Mouse (Mus musculus) heart, embryonic 16.5 days (tissue): ENCODE data around the gene Rexo4. TPM values are rescaled to one million over a fixed set of nuclear protein-coding genes. Genes with fewer than 3 reads are reported as not detected.

Source experiments
- ATAC-seq: fragments of 200-750 bp; cut with Nextera tagmentation; replicated peaks from 2 replicates; pipeline ENCODE4 v1.8.0; 2017; ENCODE audit warnings: moderate number of reproducible peaks; ENCODE audit not compliant: insufficient read depth, low FRiP score; ENCODE audit errors: extremely low read depth
- H3K27ac ChIP-seq: fragments of 300-500 bp; sonication (generic); 2 replicates; pipeline ENCODE4 v1.5.1; 2014; ENCODE audit warnings: mild to moderate bottlenecking, low read length, control low read depth, moderate library complexity
- H3K27me3 ChIP-seq: fragments of 300-500 bp; sonication (generic); 2 replicates; pipeline ENCODE4 v1.6.1; 2014; ENCODE audit warnings: low read length, mixed read lengths; ENCODE audit not compliant: control insufficient read depth, insufficient read depth
- H3K36me3 ChIP-seq: fragments of 300-500 bp; sonication (generic); 2 replicates; pipeline ENCODE4 v1.6.1; 2014; ENCODE audit not compliant: control insufficient read depth, insufficient read depth
- H3K4me1 ChIP-seq: fragments of 300-500 bp; sonication (generic); 2 replicates; pipeline ENCODE4 v1.6.1; 2014; ENCODE audit warnings: low read length, mixed read lengths; ENCODE audit not compliant: control insufficient read depth, insufficient read depth
- H3K4me2 ChIP-seq: fragments of 300-500 bp; sonication (generic); 2 replicates; pipeline ENCODE4 v1.6.1; 2014; ENCODE audit warnings: low read depth, mild to moderate bottlenecking, control low read depth, low read length
- H3K4me3 ChIP-seq: fragments of 300-500 bp; sonication (generic); 2 replicates; pipeline ENCODE4 v1.5.1; 2014; ENCODE audit warnings: mild to moderate bottlenecking, control low read depth, low read length
- H3K9ac ChIP-seq: fragments of 300-500 bp; sonication (generic); 2 replicates; pipeline ENCODE4 v1.6.1; 2014; ENCODE audit warnings: low read length, control low read depth
- H3K9me3 ChIP-seq: fragments of 300-500 bp; sonication (generic); replicated peaks from 2 replicates; pipeline ENCODE4 v1.6.1; 2016; ENCODE audit warnings: low read length; ENCODE audit not compliant: control insufficient read depth
- WGBS: fragments of 180-500 bp; shearing (Covaris S2); extraction: QIAGEN DNeasy Blood & Tissue Kit; methylation state at CpG from one replicate; pipeline ENCODE4 v1.1.7; 2014; 5-methylcytosine and 5-hydroxymethylcytosine counted together
- polyA plus RNA-seq: library from polyadenylated mRNA; unstranded; fragments of >200 nt; fragmentation: Nextera tagmentation; extraction: Ambion mirVana; gene quantifications from 2 replicates; pipeline ENCODE4 v1.2.1, GENCODE M21; 2015

The Rexo4 gene
- polyA plus RNA-seq, 1 experiment from 2014 or later = 31.3 TPM

DNA sequence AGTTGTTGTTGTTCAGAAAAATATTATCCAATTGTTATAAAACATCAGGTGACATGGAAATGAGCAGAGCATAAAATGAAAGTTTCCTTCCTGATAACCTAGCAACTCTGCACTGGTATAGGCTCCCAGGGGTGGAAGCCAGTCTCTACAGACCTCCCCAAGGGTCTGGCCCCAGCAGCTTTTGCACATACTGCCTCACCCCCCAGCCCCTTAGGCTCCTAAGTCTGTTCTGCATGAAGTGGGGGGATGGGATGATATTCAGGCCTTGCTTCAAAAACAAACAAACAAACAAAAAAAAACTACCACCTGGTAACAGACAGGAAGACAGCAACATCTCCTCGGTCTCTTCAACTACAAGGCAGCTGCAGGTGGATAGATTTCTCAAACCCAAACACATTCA is 16.2 kb upstream of the Rexo4 start:
- 59% methylated on average over 1 of the region's 1 CpGs for WGBS
- ATAC-seq = no peak
- Histone ChIP-seq H3K9ac (no peak overlapping the region), H3K4me2 (no peak overlapping the region), H3K27me3 (0 out of 2 replicates have a peak, but pooled peaks cover 2% of the 10 kb centered on the region), H3K9me3 (no peaks in the 10 kb centered on the region), H3K4me1 (no peaks in the 10 kb centered on the region), H3K4me3 (no peak overlapping the region), H3K36me3 (no peaks in the 10 kb centered on the region), H3K27ac (no peak overlapping the region)

DNA sequence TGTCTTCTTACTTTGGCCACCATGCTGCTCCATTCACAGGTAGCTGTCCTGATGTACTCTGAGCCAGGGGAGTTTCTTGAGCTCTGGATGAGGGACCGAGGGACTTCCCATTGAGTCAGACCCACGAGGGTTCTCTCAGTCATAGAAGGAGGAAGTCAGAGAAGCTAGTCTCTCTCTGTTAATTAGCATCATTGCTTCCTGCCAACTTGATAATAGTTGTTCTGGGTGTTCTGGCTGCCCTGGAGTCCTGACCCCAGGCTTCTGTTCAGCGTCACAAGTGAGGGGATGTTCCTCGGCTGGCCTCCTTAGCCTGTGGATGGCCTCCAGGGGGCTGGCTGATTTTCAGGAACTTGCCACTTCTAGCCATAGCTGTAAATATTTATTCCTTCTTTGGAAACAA is 9.8 kb upstream of the Rexo4 start:
- no peaks in the 10 kb centered on the region for H3K4me1 ChIP-seq
- H3K9me3 ChIP-seq = no peaks in the 10 kb centered on the region
- no peak overlapping the region for H3K4me2 ChIP-seq
- no peak overlapping the region for H3K9ac ChIP-seq
- no peak; the same call in 1 of the 2 replicates for ATAC-seq
- no peaks in the 10 kb centered on the region for H3K27me3 ChIP-seq
- WGBS = 33% methylated on average over 4 of the region's 4 CpGs
- no peak overlapping the region for H3K27ac ChIP-seq
- no peak overlapping the region for H3K4me3 ChIP-seq
- no peaks in the 10 kb centered on the region for H3K36me3 ChIP-seq

DNA sequence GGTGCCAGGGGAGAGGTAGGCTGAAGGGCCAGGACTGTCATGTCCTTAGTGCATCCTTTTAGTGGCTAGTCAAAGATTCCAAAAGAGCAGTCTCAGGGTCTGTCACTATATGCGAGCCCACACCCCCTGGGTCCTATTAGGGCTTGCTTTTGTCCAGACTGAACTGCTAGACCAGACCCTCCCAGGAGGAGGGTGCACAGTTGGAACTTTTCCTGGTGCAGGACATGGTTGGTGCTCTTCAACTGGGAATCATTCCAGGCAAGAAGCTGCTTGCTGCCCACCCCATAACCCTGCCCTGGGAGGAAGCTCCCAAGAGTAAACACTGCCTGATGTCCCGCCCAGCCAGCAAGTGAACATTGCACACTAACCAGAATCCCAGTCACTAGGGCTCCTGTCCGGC is 8.9 kb upstream of the Rexo4 start, which contains the start of gene Adamts13:
Gene Adamts13, plus strand, starts transcription at position 301 of the 400 bp plus-strand sequence.
- ATAC-seq = no peak
- no peaks in the 10 kb centered on the region for H3K4me1 ChIP-seq
- 68% methylated on average over 3 of the region's 3 CpGs for WGBS
- H3K36me3 ChIP-seq = no peaks in the 10 kb centered on the region
- H3K27ac ChIP-seq = no peak within 1 kb of the TSS
- no peak within 1 kb of the TSS for H3K4me3 ChIP-seq
- H3K4me2 ChIP-seq = no peak within 1 kb of the TSS
- H3K27me3 ChIP-seq = no peaks in the 10 kb centered on the region
- H3K9me3 ChIP-seq = no peaks in the 10 kb centered on the region
- H3K9ac ChIP-seq = no peak within 1 kb of the TSS

DNA sequence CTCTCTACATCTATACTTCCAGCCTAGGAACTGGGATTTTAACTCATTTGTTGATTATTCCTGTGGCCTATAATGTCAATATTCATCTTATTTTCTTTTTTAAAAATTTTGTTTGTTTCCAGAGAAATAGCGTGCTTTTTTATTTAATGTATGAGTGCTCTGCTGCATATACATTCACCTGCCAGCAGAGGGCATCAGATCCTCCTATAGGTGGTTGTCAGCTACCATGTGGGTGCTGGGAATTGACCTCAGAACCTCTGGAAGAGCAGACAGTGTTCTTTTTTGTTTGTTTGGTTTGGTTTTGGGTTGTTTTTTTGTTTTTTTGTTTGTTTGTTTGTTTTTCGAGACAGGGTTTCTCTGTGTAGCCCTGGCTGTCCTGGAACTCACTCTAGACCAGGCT is 3.1 kb upstream of the Rexo4 start:
- H3K27me3 ChIP-seq = no peaks in the 10 kb centered on the region
- H3K9me3 ChIP-seq = no peaks in the 10 kb centered on the region
- H3K4me2 ChIP-seq = no peak overlapping the region
- WGBS = 73% methylated on average over 2 of the region's 2 CpGs
- H3K36me3 ChIP-seq = no peaks in the 10 kb centered on the region
- peaks cover 12% of the 10 kb centered on the region for H3K4me1 ChIP-seq
- no peak overlapping the region for H3K27ac ChIP-seq
- ATAC-seq = no peak
- H3K4me3 ChIP-seq = no peak overlapping the region
- no peak overlapping the region for H3K9ac ChIP-seq

DNA sequence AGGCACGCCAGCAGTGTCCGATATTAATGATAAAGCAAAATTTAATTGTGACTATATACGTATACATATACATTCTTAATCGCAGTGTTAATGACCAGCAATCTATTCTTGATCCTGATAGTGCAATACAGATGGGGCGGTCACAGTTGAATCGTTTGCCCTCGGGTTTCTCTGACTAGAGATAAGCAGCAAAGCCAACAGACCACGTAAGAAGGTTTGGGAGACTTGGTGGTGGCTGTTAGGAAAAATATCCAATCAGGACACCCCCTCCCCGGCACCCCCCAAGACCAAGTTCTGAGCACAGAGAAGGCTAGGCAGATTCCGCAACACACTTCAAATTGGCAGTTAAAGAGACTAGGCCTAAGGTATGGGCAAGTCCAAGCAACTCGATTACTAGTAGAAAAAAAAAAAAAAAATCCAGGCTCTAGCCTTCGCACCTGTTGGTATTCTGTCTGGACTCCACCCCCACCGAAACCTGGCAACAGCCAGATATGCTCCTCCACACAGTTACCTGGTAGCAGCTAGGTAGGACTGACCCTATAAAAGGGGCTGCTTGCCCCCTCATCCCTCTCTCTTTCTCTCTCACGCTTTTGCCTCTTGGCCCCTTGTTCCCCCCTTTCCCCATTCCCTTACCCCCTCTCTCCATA is 661 bp upstream of the Rexo4 start:
- ATAC-seq = no peak
- Histone ChIP-seq H3K4me1 (peaks cover 17% of the 10 kb centered on the region), H3K4me3 (peak overlapping the region; percentile 78), H3K9ac (peak overlapping the region; percentile 79), H3K36me3 (peaks cover 11% of the 10 kb centered on the region), H3K4me2 (peak overlapping the region; percentile 79), H3K9me3 (no peaks in the 10 kb centered on the region), H3K27ac (peak overlapping the region; percentile 100), H3K27me3 (no peaks in the 10 kb centered on the region)
- WGBS = 15% methylated on average over 14 of the region's 14 CpGs

DNA sequence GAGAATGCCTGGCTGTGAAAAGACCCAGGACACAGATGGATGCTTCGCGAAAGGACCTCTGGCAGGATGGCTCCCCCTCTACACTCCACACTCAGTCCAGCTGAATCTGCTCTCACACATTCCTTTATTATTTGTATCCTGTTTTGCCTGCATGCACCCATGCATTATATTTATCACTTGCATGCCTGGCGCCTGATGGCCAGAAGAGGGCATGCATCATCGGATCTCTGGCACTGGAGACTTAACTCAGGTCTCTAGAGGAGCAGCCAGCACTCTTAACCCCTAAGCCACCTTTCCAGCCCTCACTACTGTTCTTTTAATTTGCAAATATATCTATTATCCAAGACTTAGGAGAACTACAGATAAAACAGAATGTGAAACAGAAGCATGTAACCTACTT is 3.4 kb downstream of the Rexo4 start:
- peaks cover 39% of the 10 kb centered on the region for H3K36me3 ChIP-seq
- no peak for ATAC-seq

DNA sequence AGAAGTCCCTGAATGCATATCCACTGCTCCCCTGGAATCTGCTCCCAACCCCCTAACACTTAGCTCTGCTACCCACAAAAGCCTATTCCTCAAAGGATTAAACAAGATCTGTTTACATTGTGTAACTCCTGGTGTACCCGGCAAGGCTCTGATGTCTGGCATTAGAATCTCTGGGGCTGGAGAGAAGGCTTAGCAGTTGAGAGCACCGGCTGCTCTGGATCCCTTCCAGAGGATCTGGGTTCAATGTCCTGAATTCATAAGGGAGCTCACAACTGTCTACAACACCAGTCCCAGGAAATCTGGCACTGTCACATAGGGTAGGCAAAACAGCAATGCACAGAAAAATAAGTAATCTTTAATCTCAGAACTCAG is 6.7 kb downstream of the Rexo4 start:
- WGBS = 90% methylated on average over 2 of the region's 2 CpGs
- Histone ChIP-seq H3K27me3 (no peaks in the 10 kb centered on the region), H3K9me3 (no peaks in the 10 kb centered on the region), H3K36me3 (peaks cover 62% of the 10 kb centered on the region), H3K4me3 (no peak overlapping the region), H3K27ac (no peak overlapping the region), H3K4me1 (peaks cover 5% of the 10 kb centered on the region), H3K4me2 (no peak overlapping the region), H3K9ac (no peak overlapping the region)
- ATAC-seq = no peak

More for the DNA sequence above, 3.4 kb downstream of the Rexo4 start:
- no peaks in the 10 kb centered on the region for H3K27me3 ChIP-seq
- no peak overlapping the region for H3K9ac ChIP-seq
- no peak overlapping the region for H3K27ac ChIP-seq
- 74% methylated on average over 4 of the region's 4 CpGs for WGBS
- no peaks in the 10 kb centered on the region for H3K9me3 ChIP-seq
- no peak overlapping the region for H3K4me3 ChIP-seq
- H3K4me2 ChIP-seq = no peak overlapping the region
- H3K4me1 ChIP-seq = peaks cover 17% of the 10 kb centered on the region

DNA sequence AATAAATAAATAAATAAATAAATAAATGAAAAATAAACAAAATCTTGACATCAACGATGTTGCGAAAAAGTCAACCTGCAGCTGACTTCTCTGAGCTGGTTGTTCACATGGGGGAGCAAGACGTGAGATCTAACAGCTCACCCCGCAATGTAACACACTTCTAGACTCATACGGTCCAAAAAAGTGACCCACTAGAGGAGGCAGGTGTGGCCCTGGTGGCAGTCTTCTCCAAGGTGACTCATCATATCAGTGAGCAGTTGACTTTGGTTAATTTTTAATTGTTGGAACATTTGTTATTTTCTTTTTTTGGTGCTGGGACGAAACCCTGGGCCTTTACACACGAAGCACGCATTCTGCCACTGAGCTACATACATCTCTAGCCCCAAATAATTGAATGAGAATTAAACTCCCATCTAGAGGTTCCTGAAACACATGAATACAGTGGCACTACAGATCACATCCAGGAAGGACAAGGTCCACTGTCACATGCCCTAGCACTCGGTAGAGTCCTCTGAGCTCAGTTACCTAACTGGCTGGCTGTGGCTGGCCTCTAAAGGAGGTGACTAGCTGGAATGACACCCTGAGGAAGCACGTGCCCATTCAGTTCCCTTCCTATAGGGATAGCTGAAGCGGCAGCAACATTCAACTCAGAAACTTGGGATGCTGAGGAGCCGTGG is 7.2 kb downstream of the Rexo4 start:
- no peaks in the 10 kb centered on the region for H3K27me3 ChIP-seq
- H3K27ac ChIP-seq = no peak overlapping the region
- no peak overlapping the region for H3K9ac ChIP-seq
- H3K36me3 ChIP-seq = peaks cover 62% of the 10 kb centered on the region
- H3K9me3 ChIP-seq = no peaks in the 10 kb centered on the region
- no peak overlapping the region for H3K4me3 ChIP-seq
- no peak overlapping the region for H3K4me2 ChIP-seq
- H3K4me1 ChIP-seq = peaks cover 3% of the 10 kb centered on the region
- 93% methylated on average over 12 of the region's 12 CpGs for WGBS
- no peak for ATAC-seq

DNA sequence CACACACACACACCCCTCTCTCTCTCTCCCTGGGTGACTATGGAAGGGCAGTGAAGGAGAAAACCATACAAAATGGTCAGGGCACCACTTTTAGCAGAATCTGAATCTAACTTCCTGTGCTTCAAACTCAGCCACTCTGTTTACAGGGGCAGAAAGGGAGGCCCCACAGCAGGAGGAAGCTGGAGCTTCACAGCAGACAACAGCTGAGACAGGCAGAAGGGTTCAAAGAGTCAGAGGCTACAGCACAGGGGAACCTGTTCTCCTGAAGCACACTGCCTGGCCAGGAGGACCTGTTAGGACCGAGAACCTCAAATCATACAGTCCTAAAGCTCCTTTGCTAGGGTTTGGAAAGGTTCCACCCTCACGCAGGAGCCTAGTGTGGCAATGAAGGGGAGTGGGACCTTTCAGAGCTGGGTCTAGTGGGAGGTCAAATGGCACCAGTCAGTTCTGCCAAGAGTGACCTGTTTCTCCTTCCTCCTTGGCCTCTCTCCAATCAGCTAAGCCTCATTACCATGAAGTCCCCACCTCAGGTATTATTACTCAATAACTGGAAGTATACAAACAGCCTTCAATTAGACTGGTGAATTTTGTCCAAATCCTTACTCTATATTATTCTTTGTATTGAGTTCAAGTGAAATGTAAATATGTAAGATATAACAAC is 9.3 kb downstream of the Rexo4 start:
- WGBS = 89% methylated on average over 2 of the region's 2 CpGs
- H3K4me1 ChIP-seq = no peaks in the 10 kb centered on the region

More for the DNA sequence above, 9.3 kb downstream of the Rexo4 start:
- Histone ChIP-seq H3K4me3 (no peak overlapping the region), H3K9ac (no peak overlapping the region), H3K27ac (no peak overlapping the region), H3K36me3 (peaks cover 54% of the 10 kb centered on the region), H3K27me3 (no peaks in the 10 kb centered on the region), H3K9me3 (no peaks in the 10 kb centered on the region), H3K4me2 (no peak overlapping the region)
- no peak for ATAC-seq
